Mouse (Mus musculus): Measurements from ENCODE around the gene Fam71e2. TPM values are rescaled to one million over a fixed set of nuclear protein-coding genes. Genes with fewer than 3 reads are reported as not detected.
A peak's percentile ranks its signal among the peaks of the same experiment; 100 is the strongest.

Gene Fam71e2
- polyA plus RNA-seq, 1 experiment from 2014 or later: not detected

- WGBS: 8% methylated on average over 20 of the region's 20 CpGs
- H3K27ac ChIP-seq (ENCODE audit: low read depth): no peak overlapping the region
- H3K27me3 ChIP-seq (ENCODE audit: insufficient read depth, low read length): peaks cover 34% of the 10 kb centered on the region
- ATAC-seq (ENCODE audit: insufficient read depth): no peak
- no peak for DNase-seq
- peaks cover 3% of the 10 kb centered on the region; the same call in 1 of the 2 replicates for H3K4me1 ChIP-seq (ENCODE audit: insufficient read depth)
- no peak for TF ChIP-seq CTCF (IDR thresholded peaks at IDR 0.05; ENCODE audit: low read depth)
- H3K36me3 ChIP-seq (ENCODE audit: insufficient read depth): no peaks in the 10 kb centered on the region
- H3K9me3 ChIP-seq (ENCODE audit: low read depth, low read length): no peaks in the 10 kb centered on the region
- no peak overlapping the region for H3K9ac ChIP-seq
- H3K4me3 ChIP-seq (ENCODE audit: low read depth, low read length): no peak overlapping the region
- H3K4me2 ChIP-seq: no peak overlapping the region
These were observed 6.9 kb upstream of the Fam71e2 start for GRCm38 (mm10) chr7:4777851-4778637.

- no peaks in the 10 kb centered on the region for H3K36me3 ChIP-seq (ENCODE audit: insufficient read depth)
- no peak overlapping the region for H3K27ac ChIP-seq (ENCODE audit: low read depth)
- H3K4me2 ChIP-seq: peak overlapping the region; percentile 57
- H3K27me3 ChIP-seq (ENCODE audit: insufficient read depth, low read length): peaks cover 34% of the 10 kb centered on the region
- no peak for TF ChIP-seq CTCF (IDR thresholded peaks at IDR 0.05; ENCODE audit: low read depth)
- H3K4me1 ChIP-seq (ENCODE audit: insufficient read depth): peaks cover 3% of the 10 kb centered on the region; the same call in 1 of the 2 replicates
- H3K9ac ChIP-seq: peak overlapping the region; percentile 23
- H3K4me3 ChIP-seq (ENCODE audit: low read depth, low read length): peak overlapping the region; percentile 33
- 2% methylated on average over 47 of the region's 56 CpGs for WGBS
- H3K9me3 ChIP-seq (ENCODE audit: low read depth, low read length): no peaks in the 10 kb centered on the region
- DNase-seq (peak; percentile 68), ATAC-seq (ENCODE audit: insufficient read depth) (peak; percentile 76)
These were observed 6.0 kb upstream of the Fam71e2 start for GRCm38 (mm10) chr7:4776861-4777830.

- peaks cover 34% of the 10 kb centered on the region for H3K27me3 ChIP-seq (ENCODE audit: insufficient read depth, low read length)
- no peaks in the 10 kb centered on the region for H3K4me1 ChIP-seq (ENCODE audit: insufficient read depth)
- DNase-seq (no peak), ATAC-seq (ENCODE audit: insufficient read depth) (no peak)
- no peaks in the 10 kb centered on the region for H3K36me3 ChIP-seq (ENCODE audit: insufficient read depth)
- no peak for TF ChIP-seq CTCF (IDR thresholded peaks at IDR 0.05; ENCODE audit: low read depth)
- H3K9me3 ChIP-seq (ENCODE audit: low read depth, low read length): no peaks in the 10 kb centered on the region
- H3K4me2 ChIP-seq: no peak overlapping the region
- WGBS: 39% methylated on average over 10 of the region's 10 CpGs
- H3K27ac ChIP-seq (ENCODE audit: low read depth): no peak overlapping the region
- H3K9ac ChIP-seq: no peak overlapping the region
- no peak overlapping the region for H3K4me3 ChIP-seq (ENCODE audit: low read depth, low read length)
These were observed 5.0 kb upstream of the Fam71e2 start for GRCm38 (mm10) chr7:4776131-4776530.

GRCm38 (mm10) chr7:4764946-4765710, 6.0 kb downstream of the Fam71e2 start:
- H3K4me3 ChIP-seq (ENCODE audit: low read depth, low read length): no peak overlapping the region
- TF ChIP-seq CTCF (IDR thresholded peaks at IDR 0.05; ENCODE audit: low read depth): no peak
- 0 out of 2 replicates have a peak overlapping the region, but pooled peaks have one; percentile 10 for H3K4me2 ChIP-seq
- H3K4me1 ChIP-seq (ENCODE audit: insufficient read depth): no peaks in the 10 kb centered on the region
- no peak for ATAC-seq (ENCODE audit: insufficient read depth)
- no peak overlapping the region for H3K9ac ChIP-seq
- no peaks in the 10 kb centered on the region for H3K27me3 ChIP-seq (ENCODE audit: insufficient read depth, low read length)
- WGBS: 17% methylated on average over 4 of the region's 4 CpGs
- no peaks in the 10 kb centered on the region for H3K9me3 ChIP-seq (ENCODE audit: low read depth, low read length)
- H3K36me3 ChIP-seq (ENCODE audit: insufficient read depth): no peaks in the 10 kb centered on the region
- DNase-seq: no peak
- no peak overlapping the region for H3K27ac ChIP-seq (ENCODE audit: low read depth)

- no peak for TF ChIP-seq CTCF (IDR thresholded peaks at IDR 0.05; ENCODE audit: low read depth)
- no peak overlapping the region for H3K27ac ChIP-seq (ENCODE audit: low read depth)
- no peak overlapping the region for H3K4me3 ChIP-seq (ENCODE audit: low read depth, low read length)
- WGBS: 23% methylated on average over 1 of the region's 1 CpGs
- DNase-seq (no peak), ATAC-seq (ENCODE audit: insufficient read depth) (no peak)
- H3K9me3 ChIP-seq (ENCODE audit: low read depth, low read length): no peaks in the 10 kb centered on the region
- no peak overlapping the region for H3K4me2 ChIP-seq
- no peaks in the 10 kb centered on the region for H3K36me3 ChIP-seq (ENCODE audit: insufficient read depth)
- no peak overlapping the region for H3K9ac ChIP-seq
- no peaks in the 10 kb centered on the region for H3K27me3 ChIP-seq (ENCODE audit: insufficient read depth, low read length)
- no peaks in the 10 kb centered on the region for H3K4me1 ChIP-seq (ENCODE audit: insufficient read depth)
These were observed 11.4 kb downstream of the Fam71e2 start for GRCm38 (mm10) chr7:4759670-4760069.

GRCm38 (mm10) chr7:4752821-4753570, 18.1 kb downstream of the Fam71e2 start, which contains the start of gene Cox6b2:
Gene Cox6b2 (minus strand): TSS chr7:4753094.
- ATAC-seq (ENCODE audit: insufficient read depth): peak; percentile 94
- Histone ChIP-seq H3K4me1 (ENCODE audit: insufficient read depth) (peaks cover 3% of the 10 kb centered on the region; the same call in 1 of the 2 replicates), H3K27me3 (ENCODE audit: insufficient read depth, low read length) (no peaks in the 10 kb centered on the region), H3K9ac (peak within 1 kb of the TSS; percentile 13; the same call in 1 of the 2 replicates), H3K4me2 (peak within 1 kb of the TSS; percentile 60), H3K27ac (ENCODE audit: low read depth) (peak within 1 kb of the TSS; percentile 22; the same call in 1 of the 2 replicates), H3K9me3 (ENCODE audit: low read depth, low read length) (no peaks in the 10 kb centered on the region), H3K4me3 (ENCODE audit: low read depth, low read length) (peak within 1 kb of the TSS; percentile 41), H3K36me3 (ENCODE audit: insufficient read depth) (no peaks in the 10 kb centered on the region)
- peak; percentile 96 for DNase-seq
- 2% methylated on average over 24 of the region's 24 CpGs for WGBS
- peak; percentile 27; the same call in 1 of the 2 replicates for TF ChIP-seq CTCF (IDR thresholded peaks at IDR 0.05; ENCODE audit: low read depth)
